Mouse (Mus musculus) cerebellum, postnatal 36 days (tissue): ENCODE measurements around the gene Olfr92.
"Not testable (repeated sequence)": the region's sequence is repeated elsewhere in the genome, so short reads cannot be mapped to it uniquely, and the experiment has no call there.

Source experiments
- DNase-seq, 2 experiments: peaks; one replicate each; pipeline ENCODE4 v3.0.0; 2021 to 2022; ENCODE audit warnings: mixed read lengths in 2 of 2

Olfr92 gene

GRCm38 (mm10) chr17:37119988-37120387 lies at the start of gene Olfr92:
Gene Olfr92 (minus strand): TSS chr17:37120088.
- no peak for DNase-seq

DNA sequence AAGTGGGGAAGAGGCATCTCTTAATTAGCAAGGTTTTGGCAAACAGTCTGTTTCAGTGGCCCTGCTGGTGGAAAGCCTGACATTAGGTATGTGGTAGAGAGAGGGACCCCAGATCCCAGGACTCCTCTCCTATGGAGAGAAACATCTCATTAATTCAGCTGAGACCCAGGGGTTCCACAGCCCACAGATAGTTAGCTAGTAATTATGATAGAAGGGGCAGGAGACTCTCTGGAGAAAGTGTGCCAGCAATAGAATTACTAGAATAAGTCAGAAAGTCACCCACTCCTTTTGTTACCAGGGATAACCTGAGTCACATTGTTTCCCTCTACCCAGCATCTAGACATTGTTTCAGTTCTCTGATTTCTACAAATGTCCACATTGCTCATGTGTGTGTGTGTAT lies 41.5 kb upstream of the Olfr92 start, which contains the start of gene Olfr93:
TSS of gene Olfr93 (minus strand) at position 101 of the 400 bp plus-strand sequence.
- no peak for DNase-seq

DNA sequence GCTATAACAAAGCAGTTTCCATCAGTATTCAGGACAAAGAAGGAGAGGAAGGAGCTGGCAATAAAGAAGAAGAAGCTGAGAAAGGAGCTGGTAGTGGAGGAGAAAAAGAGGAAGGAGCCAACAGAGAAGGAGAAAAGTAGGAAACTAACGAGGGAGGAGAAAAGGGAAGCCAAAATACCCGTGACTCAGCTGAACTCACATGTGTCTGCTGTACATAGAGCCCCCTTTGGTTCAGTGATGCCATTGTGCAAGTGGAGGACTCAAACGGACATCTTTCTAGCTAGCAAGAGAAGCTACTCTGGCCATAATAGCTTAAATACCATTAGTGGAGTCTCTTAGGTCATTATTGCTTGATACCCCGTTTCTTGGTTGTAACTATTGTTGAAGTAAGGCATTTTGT lies 11.5 kb upstream of the Olfr92 start:
- not testable (repeated sequence) for DNase-seq

GRCm38 (mm10) chr17:37098178-37098577 lies 21.7 kb downstream of the Olfr92 start, which contains the start of gene Olfr91:
Gene Olfr91 (minus strand): TSS chr17:37098278.
- no peak for DNase-seq

- DNase-seq, result no peak
Measured at GRCm38 (mm10) chr17:37093289-37093688, 26.6 kb downstream of the Olfr92 start.

GRCm38 (mm10) chr17:37092198-37092597 lies 27.7 kb downstream of the Olfr92 start:
- DNase-seq, result no peak

DNA sequence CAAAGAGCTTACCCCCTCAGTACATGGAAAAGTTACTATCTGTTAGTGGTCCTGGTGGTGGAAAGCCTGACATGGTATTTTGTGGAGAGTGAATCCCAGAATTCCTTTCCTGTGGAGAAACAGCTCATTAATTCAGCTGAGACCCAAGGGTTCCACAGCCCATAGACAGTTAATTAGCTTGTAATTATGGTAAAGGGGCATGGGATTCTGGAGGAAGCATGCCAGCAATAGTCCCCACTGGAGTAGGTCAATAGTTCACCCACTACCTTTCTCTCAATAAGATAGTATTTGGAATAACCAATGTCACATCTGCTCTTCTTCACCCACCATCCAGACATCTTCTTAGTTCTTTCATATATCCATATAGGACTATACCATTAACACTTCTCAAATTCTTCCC lies 31.5 kb downstream of the Olfr92 start, which contains the start of gene Olfr90:
TSS of gene Olfr90 (minus strand) at position 101 of the 400 bp plus-strand sequence.
- DNase-seq, result no peak

DNA sequence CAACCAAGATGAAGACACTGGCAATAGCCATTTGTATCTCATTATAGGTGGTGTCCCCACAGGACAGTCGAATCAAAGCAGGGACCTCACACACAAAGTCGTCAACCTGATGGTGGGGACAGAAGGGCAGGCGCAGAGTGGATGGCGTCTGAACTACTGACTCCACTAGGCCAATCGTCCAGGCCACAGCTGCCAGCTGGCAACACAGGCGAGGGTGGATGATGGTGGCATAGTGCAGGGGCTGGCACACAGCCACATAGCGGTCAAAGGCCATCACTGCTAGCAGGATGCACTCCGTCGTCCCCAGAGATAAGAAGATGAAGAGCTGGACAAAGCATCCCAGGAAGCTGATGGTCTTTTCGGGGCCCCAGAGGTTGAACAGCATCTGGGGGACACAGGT lies 34.3 kb downstream of the Olfr92 start:
- no peak for DNase-seq

DNA sequence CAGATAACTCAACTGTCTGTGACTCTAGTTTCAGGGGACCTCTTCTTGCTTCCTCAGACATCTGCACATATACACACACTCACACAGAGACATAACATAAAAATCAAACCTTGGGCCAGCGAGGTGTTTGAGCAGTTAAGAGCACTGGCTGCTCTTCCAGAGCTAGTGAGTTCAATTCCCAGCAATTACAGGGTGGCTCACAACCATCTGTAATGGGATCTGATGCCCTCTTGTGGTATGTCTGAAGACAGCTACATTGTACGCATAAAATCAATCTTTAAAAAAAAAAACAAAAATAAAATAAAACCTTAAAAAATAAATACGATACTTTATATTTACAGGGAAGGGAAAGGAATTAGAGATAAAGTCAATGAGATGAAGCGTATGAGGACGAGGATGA lies 35.3 kb downstream of the Olfr92 start:
- no peak for DNase-seq

GRCm38 (mm10) chr17:37083327-37083726 lies 36.6 kb downstream of the Olfr92 start:
- DNase-seq, result peak; percentile 41 to 53

GRCm38 (mm10) chr17:37081659-37082058 lies 38.2 kb downstream of the Olfr92 start:
- no peak for DNase-seq

DNA sequence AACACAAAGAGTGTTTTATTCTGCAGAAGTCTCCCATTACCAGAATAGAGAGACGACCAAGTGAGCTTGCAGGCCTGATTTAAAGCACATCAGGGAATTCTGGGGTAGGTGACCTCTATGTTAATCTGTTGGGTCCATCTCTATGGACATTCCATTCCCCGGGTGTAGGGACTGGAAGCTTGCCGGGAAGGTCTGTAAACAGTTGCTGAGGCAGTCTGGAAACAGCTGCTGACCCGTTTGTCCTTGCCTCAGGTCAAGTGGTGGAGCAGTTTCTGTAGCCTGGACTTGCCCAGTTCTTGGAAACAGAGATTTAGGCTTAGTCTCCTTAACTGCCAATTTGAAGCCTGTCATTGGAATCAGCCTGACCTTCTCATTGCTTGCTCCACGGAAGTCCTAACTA lies 39.8 kb downstream of the Olfr92 start:
- no peak for DNase-seq

DNA sequence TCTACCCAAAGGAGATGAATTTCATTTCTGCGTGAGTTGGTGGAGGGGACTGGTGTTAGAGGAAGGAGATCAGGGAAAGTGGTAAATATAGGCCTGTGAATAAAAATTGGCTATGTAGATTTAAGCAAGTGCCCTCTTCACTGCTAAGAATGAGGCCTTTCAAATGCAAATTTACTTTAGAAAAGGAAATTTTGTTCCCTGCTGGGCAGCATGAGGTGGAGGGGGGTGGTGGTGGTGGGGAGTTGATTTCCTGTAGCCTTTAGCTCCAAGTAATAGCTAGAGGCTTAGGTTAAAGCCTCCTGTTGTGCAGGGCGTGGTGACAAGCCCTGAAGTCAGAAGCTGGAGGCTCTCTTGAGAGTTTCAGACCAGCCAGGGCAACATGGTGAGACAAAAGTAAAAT lies 40.9 kb downstream of the Olfr92 start:
- no peak for DNase-seq

DNA sequence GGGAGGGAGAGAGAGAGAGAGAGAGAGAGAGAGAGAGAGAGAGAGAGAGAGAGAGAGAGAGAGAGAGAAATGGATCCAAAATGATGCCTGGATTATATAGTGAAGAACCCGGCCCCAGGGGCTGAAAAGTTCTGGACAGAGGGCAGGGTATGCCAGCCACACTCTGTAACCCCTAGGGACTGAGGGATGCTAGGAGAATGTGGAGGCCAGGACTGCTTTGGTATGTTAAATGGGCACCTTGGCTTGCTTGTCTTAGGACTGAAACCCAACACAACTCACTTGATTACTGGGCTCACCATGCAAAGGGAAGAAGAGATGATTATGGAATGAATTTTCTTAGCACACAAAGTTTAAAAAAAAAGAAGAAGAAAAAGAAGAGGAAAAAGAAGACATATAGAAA lies 41.7 kb downstream of the Olfr92 start:
- DNase-seq, result no peak

GRCm38 (mm10) chr17:37075766-37076165 lies 44.1 kb downstream of the Olfr92 start:
- DNase-seq, result no peak

- DNase-seq, result no peak
Measured at GRCm38 (mm10) chr17:37075181-37075580, 44.7 kb downstream of the Olfr92 start.

DNA sequence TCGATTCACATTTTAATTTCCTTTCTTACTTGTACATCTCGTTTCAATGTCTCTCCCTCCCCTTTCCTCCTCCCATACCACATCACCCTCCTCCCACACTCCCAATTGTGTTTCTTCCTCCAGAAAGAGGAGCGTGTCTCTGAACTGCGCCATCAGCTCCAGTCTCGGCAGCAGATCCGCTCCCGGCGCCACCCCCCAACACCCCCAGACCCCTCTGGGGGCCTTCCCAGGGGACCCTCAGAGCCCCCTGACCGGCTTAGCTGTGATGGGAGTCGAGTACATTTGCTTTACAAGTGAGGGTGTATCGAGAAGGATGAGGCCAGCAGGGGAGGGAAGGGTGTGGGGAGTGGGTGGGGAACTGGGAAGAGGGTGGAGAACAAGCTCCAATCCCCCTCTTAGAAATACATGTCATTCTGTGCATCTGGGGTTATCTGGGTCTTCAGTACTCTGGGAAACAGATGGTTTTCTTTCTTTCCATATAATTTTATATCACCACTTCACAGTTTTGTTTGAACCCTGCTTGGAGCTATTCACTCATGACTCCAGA lies 47.1 kb downstream of the Olfr92 start:
- no peak for DNase-seq

DNA sequence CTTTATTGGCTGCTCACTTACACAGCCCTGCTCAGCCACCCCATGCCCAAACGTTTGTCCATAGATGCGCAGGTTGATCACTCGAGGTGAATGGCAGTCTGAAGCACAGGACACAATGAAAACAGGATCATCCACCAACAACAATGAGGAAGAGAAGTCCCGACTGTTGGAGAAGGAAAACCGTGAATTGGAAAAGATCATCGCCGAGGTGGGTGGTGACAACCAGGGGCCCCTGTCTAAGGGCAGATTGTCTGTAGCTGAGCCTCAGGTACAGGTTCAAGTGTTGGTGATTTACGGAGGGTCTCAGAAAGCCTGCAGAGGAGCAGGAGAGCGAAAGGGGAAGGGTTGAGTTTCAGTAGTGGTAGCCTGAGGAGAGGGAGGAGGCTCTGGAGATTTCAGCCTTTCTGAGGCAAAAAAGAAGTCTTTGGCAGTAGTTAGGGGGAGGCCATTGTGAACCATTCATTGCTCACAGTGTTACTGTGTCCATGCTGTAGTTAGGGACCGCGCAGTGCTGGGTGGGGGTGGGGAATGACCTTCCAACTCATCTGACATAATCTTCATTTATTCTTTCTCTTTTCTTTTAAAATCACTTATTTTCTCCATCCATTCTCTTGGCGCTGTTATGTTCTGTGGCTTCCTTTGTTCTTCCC lies 47.7 kb downstream of the Olfr92 start:
- no peak for DNase-seq

GRCm38 (mm10) chr17:37070121-37070520 lies 49.8 kb downstream of the Olfr92 start:
- no peak for DNase-seq

DNA sequence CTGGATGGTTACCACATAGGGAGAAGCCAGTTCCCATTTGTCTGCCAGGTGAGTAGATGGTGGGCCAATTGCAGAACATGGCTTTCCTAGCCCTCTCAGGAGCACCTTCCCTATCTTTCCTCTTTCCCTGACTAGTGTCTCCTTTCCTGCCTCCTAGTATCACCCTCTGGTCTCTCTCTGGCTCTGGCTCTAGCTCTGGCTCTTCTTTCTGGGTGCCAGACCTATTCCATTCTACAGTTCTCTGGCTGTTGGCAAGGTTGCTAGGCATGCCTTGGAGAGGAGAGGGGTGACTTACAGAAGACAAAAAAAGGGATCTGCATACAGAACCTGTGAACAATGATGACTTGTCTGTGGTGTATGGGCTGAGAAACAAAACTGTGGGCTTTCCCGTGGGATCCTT lies 52.0 kb downstream of the Olfr92 start:
- DNase-seq, result no peak

DNA sequence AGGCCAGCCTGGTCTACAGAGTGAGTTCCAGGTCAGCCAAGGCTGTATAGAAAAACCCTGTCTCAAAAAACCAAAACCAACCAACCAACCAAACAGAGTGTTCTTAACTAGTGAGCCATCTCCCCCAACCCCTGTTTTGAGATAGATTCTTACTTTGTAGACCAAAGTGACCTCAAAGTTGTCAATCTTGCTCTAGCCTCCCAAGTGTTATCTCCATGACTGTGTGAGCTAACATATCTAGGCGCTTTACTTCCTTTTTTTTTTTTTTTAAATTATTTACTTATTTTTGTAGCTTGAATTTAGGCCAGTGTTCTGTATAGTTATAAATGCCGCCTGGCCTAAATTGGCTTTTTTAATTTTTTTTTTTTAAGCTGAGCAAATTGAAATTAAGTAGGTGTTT lies 53.9 kb downstream of the Olfr92 start:
- no peak for DNase-seq

GRCm38 (mm10) chr17:37063686-37064495 lies 56.0 kb downstream of the Olfr92 start:
- DNase-seq, result no peak

GRCm38 (mm10) chr17:37063063-37063462 lies 56.8 kb downstream of the Olfr92 start:
- no peak for DNase-seq

DNA sequence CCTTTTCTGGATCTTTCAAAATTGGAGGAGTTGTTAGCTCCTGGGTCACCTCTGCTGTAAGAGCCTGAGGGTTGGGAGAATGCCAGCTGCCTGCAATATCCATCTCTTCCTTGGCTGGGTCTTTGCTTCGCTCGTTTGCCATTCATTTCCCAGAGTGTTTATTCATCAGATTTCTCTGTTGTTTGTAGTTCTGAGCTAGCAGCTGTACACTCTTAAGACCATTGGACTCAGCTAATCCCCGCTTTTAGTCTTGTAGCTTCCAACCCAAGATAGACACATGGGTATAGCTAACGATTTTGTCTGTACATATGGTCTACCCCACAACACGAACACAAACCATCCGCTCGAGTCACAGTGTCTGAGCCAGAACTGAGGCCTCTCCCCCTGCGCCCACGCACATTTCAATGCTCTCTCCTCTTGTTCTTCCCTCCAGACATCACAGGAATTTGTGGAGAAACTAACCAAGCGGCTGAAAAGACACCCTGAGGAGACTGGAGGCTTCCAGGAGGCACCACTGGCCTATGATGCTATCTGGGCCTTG lies 57.7 kb downstream of the Olfr92 start:
- no peak for DNase-seq
